Mouse (Mus musculus) neural tube, embryonic 12.5 days (tissue): ENCODE measurements around the gene Scp2. TPM values are rescaled to one million over a fixed set of nuclear protein-coding genes. Genes with fewer than 3 reads are reported as not detected.

Source experiments
- ATAC-seq: fragments of 200-750 bp; cut with Nextera tagmentation; 2 replicates; pipeline ENCODE4 v1.8.0; 2017; ENCODE audit warnings: low read depth, mild to moderate bottlenecking, moderate TSS enrichment, moderate library complexity; ENCODE audit not compliant: low FRiP score
- H3K27ac ChIP-seq: fragments of 300-500 bp; sonication (generic); 2 replicates; pipeline ENCODE4 v1.5.1; 2016
- H3K27me3 ChIP-seq: fragments of 300-500 bp; sonication (generic); replicated peaks from 2 replicates; pipeline ENCODE4 v1.6.1; 2016; ENCODE audit warnings: mild to moderate bottlenecking
- H3K36me3 ChIP-seq: fragments of 300-500 bp; sonication (generic); 2 replicates; pipeline ENCODE4 v1.6.1; 2016; ENCODE audit warnings: mild to moderate bottlenecking
- H3K4me1 ChIP-seq: fragments of 300-500 bp; sonication (generic); 2 replicates; pipeline ENCODE4 v1.6.1; 2016
- H3K4me2 ChIP-seq: fragments of 300-500 bp; sonication (generic); replicated peaks from 2 replicates; pipeline ENCODE4 v1.6.1; 2016; ENCODE audit warnings: mild to moderate bottlenecking
- H3K4me3 ChIP-seq: fragments of 300-500 bp; sonication (generic); 2 replicates; pipeline ENCODE4 v1.5.1; 2016
- H3K9ac ChIP-seq: fragments of 300-500 bp; sonication (generic); 2 replicates; pipeline ENCODE4 v1.6.1; 2016; ENCODE audit warnings: mild to moderate bottlenecking
- H3K9me3 ChIP-seq: fragments of 300-500 bp; sonication (generic); 2 replicates; pipeline ENCODE4 v1.6.1; 2016; ENCODE audit warnings: mild to moderate bottlenecking
- WGBS: fragments of 180-500 bp; shearing (Covaris S2); methylation state at CpG from one replicate; pipeline ENCODE4 v1.1.7; 2016; 5-methylcytosine and 5-hydroxymethylcytosine counted together
- microRNA-seq: library from miRNA; unstranded; fragments of <30 nt; microRNA quantifications from one replicate; pipeline ENCODE4, GENCODE M21; 2017
- polyA plus RNA-seq: library from polyadenylated mRNA; unstranded; fragments of >200 nt; fragmentation: Nextera tagmentation; extraction: Ambion mirVana; gene quantifications from 2 replicates; pipeline ENCODE4 v1.2.1, GENCODE M21; 2016

Gene Scp2
- polyA plus RNA-seq, 1 experiment from 2014 or later, result 221 TPM

DNA sequence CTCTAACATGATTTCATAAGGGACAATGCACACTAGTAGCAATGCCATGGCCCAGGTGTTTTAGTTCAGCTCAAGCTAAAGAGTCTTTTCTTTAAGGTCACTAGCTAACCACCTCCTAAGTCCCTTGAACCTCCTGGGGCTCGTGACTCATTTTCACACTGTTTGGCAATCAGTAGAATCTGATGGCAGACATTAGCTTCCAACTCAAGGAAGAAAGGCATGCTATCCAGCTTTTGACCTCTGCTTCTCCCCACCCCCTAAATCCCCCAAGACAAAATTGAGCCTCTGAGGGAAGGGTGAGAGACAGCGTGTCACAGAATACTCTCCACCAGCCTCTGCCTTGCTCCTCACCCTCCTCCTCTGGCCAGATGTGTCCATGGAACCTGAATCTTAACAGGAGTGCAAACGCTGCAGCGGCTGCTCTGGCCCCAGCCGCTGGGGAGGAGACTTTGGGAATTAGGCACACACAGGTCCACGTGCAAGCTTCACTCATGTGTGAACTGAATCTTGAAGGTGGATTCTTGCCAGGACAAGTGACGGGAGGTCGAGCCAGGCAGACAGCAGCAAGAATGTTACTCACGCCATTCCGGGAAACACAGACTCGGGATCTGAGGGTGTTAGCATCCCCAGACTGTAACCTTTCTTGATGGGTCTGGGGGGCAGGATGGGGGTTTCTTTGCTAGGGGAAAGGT, 146.0 kb downstream of the Scp2 start:
- no peaks in the 10 kb centered on the region for H3K9me3 ChIP-seq
- no peak overlapping the region for H3K4me2 ChIP-seq
- ATAC-seq, result no peak
- WGBS, result 54% methylated on average over 11 of the region's 11 CpGs
- H3K27me3 ChIP-seq, result no peaks in the 10 kb centered on the region
- H3K36me3 ChIP-seq, result no peaks in the 10 kb centered on the region
- H3K9ac ChIP-seq, result no peak overlapping the region
- H3K27ac ChIP-seq, result no peak overlapping the region
- no peak overlapping the region for H3K4me3 ChIP-seq
- no peaks in the 10 kb centered on the region for H3K4me1 ChIP-seq

DNA sequence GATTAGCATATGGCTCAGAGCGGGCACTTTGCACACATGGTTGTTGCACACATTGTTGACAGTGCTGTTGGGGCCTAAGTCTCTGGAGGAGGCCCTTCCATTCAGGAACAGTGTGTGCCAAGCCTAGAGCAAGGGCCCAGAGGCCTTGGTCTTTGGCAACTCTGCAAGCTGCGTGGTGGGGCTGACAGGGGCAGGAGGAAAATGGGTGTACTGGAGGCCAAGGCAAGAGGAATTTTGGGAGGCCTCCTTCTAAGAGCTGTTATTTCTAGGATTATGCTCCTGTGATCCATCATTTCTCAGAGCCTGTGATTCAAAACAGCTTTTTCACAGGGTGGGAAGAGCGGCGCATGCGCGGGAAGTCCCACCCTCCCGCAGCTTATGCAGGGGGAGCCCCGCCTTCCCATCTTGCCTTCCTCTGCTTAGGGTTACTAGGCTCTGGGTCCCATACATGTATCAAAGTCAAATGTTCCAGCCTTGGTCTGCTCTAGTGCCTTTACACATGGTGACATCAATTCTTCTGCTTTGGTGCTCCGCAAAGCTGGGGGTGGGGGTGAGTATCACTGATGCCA, 148.3 kb downstream of the Scp2 start:
- no peak overlapping the region for H3K4me2 ChIP-seq
- no peaks in the 10 kb centered on the region for H3K9me3 ChIP-seq
- no peak overlapping the region for H3K4me3 ChIP-seq
- H3K36me3 ChIP-seq, result no peaks in the 10 kb centered on the region
- H3K27me3 ChIP-seq, result no peaks in the 10 kb centered on the region
- no peaks in the 10 kb centered on the region for H3K4me1 ChIP-seq
- no peak overlapping the region for H3K9ac ChIP-seq
- WGBS, result 92% methylated on average over 9 of the region's 9 CpGs
- no peak overlapping the region for H3K27ac ChIP-seq
- ATAC-seq, result no peak

DNA sequence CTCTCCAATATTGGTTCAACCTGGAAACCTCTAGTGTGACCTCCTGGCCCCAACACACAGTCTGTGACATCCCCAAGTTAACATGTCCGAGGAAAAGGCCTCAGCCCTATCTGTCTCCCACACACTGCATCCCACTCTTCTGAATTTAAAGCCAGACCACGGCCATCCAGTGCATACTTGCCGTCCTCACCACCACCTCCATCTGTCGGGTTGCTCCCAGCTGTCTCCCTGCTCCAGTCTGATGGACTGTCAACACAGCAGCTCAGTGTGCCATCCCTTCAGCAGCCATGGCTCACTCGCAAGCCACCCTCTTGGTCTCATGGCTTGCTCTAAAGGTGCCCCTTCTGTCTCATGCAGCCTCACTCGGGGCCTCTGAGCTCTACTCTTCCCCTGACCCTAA, 149.1 kb downstream of the Scp2 start:
- no peak for ATAC-seq
- H3K9ac ChIP-seq, result no peak overlapping the region
- no peaks in the 10 kb centered on the region for H3K4me1 ChIP-seq
- no peaks in the 10 kb centered on the region for H3K36me3 ChIP-seq
- no peak overlapping the region for H3K4me2 ChIP-seq
- H3K9me3 ChIP-seq, result no peaks in the 10 kb centered on the region
- H3K27me3 ChIP-seq, result no peaks in the 10 kb centered on the region
- H3K4me3 ChIP-seq, result no peak overlapping the region
- WGBS, result 91% methylated on average over 6 of the region's 6 CpGs
- no peak overlapping the region for H3K27ac ChIP-seq

DNA sequence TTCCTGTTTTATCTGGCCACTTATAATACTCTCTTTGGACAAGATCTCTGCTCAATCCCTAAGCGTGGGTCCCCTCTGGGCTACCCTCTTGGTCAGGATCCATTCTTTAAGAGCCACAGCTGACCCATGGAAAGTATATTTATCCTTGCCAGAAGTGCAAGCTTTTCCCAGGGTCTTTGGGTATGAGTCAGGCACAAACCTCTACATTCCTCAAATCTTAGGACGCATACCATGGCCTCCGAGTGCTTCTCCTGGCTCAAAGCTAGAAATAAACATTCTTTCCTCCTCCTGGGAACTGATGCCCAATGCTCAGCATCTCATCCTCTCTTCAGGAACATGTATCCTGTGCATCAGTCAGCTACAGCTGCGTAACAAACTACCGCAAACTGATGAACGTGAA, 149.8 kb downstream of the Scp2 start:
- Histone ChIP-seq H3K9ac (no peak overlapping the region), H3K27ac (no peak overlapping the region), H3K27me3 (no peaks in the 10 kb centered on the region), H3K36me3 (no peaks in the 10 kb centered on the region), H3K4me2 (no peak overlapping the region), H3K4me3 (no peak overlapping the region), H3K4me1 (no peaks in the 10 kb centered on the region), H3K9me3 (no peaks in the 10 kb centered on the region)
- ATAC-seq, result no peak
- WGBS, result 92% methylated on average over 6 of the region's 6 CpGs

Small RNA genes within 50 kb of the gene (microRNA-seq; reads per million reads assigned to microRNA genes)
- not detected for gene Mir6397

Other genes with a start within 250 kb of the Scp2 start
- 26.5 and 30.0 TPM in 2 replicates for gene Cpt2, start 221.4 kb downstream of the Scp2 start, polyA plus RNA-seq
- not detected in 2 replicates for gene Slc1a7, start 176.7 kb downstream of the Scp2 start, polyA plus RNA-seq
- 0.10 and 0.20 TPM in 2 replicates for gene Podn, start 48.6 kb downstream of the Scp2 start, polyA plus RNA-seq
- gene Echdc2, start 20.4 kb upstream of the Scp2 start, polyA plus RNA-seq, result 10.7 and 12.3 TPM in 2 replicates
- gene Zyg11a, start 73.0 kb upstream of the Scp2 start, polyA plus RNA-seq, result 0.09 TPM in 1 of 2 replicates, not detected in the other
- 28.3 and 29.5 TPM in 2 replicates for gene Zyg11b, start 156.1 kb upstream of the Scp2 start, polyA plus RNA-seq
- 52.5 and 54.8 TPM in 2 replicates for gene Coa7, start 183.1 kb upstream of the Scp2 start, polyA plus RNA-seq
- gene Shisal2a, start 238.4 kb upstream of the Scp2 start, polyA plus RNA-seq, result 3.2 and 3.5 TPM in 2 replicates